Mouse (Mus musculus) heart, adult 2 months (tissue): ENCODE data around the gene Zfp276. TPM values are rescaled to one million over a fixed set of nuclear protein-coding genes. Genes with fewer than 3 reads are reported as not detected.
A peak's percentile ranks its signal among the peaks of the same experiment; 100 is the strongest.
"Not testable (repeated sequence)": the region's sequence is repeated elsewhere in the genome, so short reads cannot be mapped to it uniquely, and the experiment has no call there.

Experiments
- DNase-seq, 2 experiments: peaks; one replicate each; pipeline ENCODE4 v3.0.0; 2021
- H3K27ac ChIP-seq: fragments of 200-600 bp; 2 replicates; pipeline ENCODE4 v1.8.1; 2022
- H3K27me3 ChIP-seq: fragments of 200-500 bp; 2 replicates; pipeline ENCODE4 v1.6.1; 2012; ENCODE audit warnings: mild to moderate bottlenecking, low read length, inconsistent platforms, mixed read lengths; ENCODE audit not compliant: control insufficient read depth, insufficient read depth
- H3K36me3 ChIP-seq: fragments of 200-500 bp; 2 replicates; pipeline ENCODE4 v1.6.1; 2012; ENCODE audit warnings: low read length, inconsistent platforms; ENCODE audit not compliant: control insufficient read depth, insufficient read depth
- H3K4me1 ChIP-seq: fragments of 200-500 bp; 2 replicates; pipeline ENCODE4 v1.6.1; 2011; ENCODE audit warnings: low read length; ENCODE audit not compliant: control insufficient read depth, insufficient read depth
- H3K4me3 ChIP-seq: fragments of 200-600 bp; 2 replicates; pipeline ENCODE4 v1.8.1; 2022
- H3K79me2 ChIP-seq: fragments of 200-500 bp; replicated peaks from 2 replicates; pipeline ENCODE4 v1.6.1; 2012; ENCODE audit warnings: mild to moderate bottlenecking, inconsistent platforms, low read length, moderate library complexity, mixed read lengths; ENCODE audit not compliant: control insufficient read depth, insufficient read depth
- H3K9ac ChIP-seq: fragments of 200-500 bp; 2 replicates; pipeline ENCODE4 v1.6.1; 2012; ENCODE audit warnings: low read depth, mild to moderate bottlenecking, control low read depth, inconsistent platforms, low read length, mixed read lengths
- CTCF ChIP-seq: fragments of 200-600 bp; IDR thresholded peaks from 2 replicates; pipeline ENCODE4 v1.8.1; 2022; ENCODE audit warnings: antibody characterized with exemption, mild to moderate bottlenecking, moderate library complexity
- EP300 ChIP-seq: fragments of 200-500 bp; IDR thresholded peaks from 2 replicates; pipeline ENCODE4 v1.6.1; 2011; ENCODE audit warnings: low read depth, low read length, control low read depth; ENCODE audit not compliant: insufficient read depth
- POLR2A ChIP-seq: fragments of 200-500 bp; IDR thresholded peaks from 2 replicates; pipeline ENCODE4 v1.6.1; 2011; ENCODE audit warnings: mild to moderate bottlenecking, low read depth, low read length, control low read depth; ENCODE audit not compliant: insufficient read depth
- WGBS: fragments of 180-500 bp; shearing (Covaris S2); methylation state at CpG from one replicate; pipeline ENCODE4 v1.1.7; 2018; 5-methylcytosine and 5-hydroxymethylcytosine counted together
- intact Hi-C: fragments of 180-260 bp; cut with DNase I; formaldehyde crosslinking; loops from one replicate; pipeline ENCODE4 v1.15.1; 2025
- polyA plus RNA-seq: library from polyadenylated mRNA; depleted of rRNA; stranded (reverse); fragments of >200 nt; gene quantifications from 2 replicates; pipeline ENCODE4 v1.2.3, GENCODE M21; 2012
- total RNA-seq, 2 experiments: library from RNA; stranded (reverse); gene quantifications; 2 replicates each; pipeline ENCODE4 v1.2.3; 2021

Gene Zfp276
- total and polyA plus RNA-seq, 3 experiments, result 9.3 to 16.1 (median 11.2) TPM

DNA sequence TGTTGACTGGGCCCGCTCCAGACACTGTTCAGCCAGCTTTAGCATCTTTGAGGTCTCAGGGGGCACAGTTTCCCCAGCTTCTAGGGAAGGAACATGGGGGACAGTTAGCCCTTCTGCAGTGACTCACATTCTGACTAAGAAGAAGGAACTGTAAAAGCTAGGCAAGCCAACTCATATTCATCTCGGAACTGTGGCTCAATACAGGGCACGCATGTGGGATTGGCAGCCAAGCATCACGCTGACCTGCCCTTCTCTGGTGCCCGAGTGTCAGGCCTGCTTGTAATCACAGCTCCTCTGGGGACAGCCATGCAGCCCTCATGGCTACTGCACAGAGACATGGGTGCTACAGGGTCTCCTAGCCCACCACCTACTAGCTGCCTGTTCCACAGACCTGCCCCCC is 3.1 kb upstream of the Zfp276 start:
- Histone ChIP-seq H3K9ac (no peak overlapping the region), H3K27ac (no peak overlapping the region), H3K27me3 (no peaks in the 10 kb centered on the region), H3K79me2 (no peaks in the 10 kb centered on the region), H3K4me3 (no peak overlapping the region), H3K4me1 (peaks cover 3% of the 10 kb centered on the region), H3K36me3 (no peaks in the 10 kb centered on the region)
- TF ChIP-seq EP300 (no peak), CTCF (no peak), POLR2A (no peak)
- DNase-seq, result no peak
- intact Hi-C loops, result loop anchor here (5.0 kb wide), 1 partner anchor 121 kb away; the partner anchor contains the start of gene Tcf25
- WGBS, result 89% methylated on average over 5 of the region's 5 CpGs

DNA sequence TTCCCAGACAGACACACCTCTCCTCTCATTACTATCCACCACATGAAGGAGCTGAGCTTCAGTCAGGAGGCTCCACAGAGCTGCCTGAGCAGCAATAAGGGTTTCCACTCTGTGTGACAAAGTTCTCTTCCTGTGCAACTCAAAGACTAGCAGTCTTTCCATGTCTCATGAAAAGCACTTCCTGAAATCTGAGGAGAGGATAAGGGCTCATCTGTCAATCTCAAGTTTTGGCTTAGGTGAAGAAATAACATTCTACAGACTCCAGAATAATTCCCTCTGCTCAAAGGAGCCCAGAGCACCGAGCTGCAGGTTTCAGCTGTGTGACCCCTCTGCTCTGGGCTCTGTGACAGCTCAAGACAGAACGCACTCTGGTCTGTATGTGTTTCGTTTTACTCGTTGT is 1.1 kb upstream of the Zfp276 start:
- WGBS, result 12% methylated on average over 4 of the region's 4 CpGs
- no peaks in the 10 kb centered on the region for H3K36me3 ChIP-seq
- H3K4me1 ChIP-seq, result peaks cover 3% of the 10 kb centered on the region
- TF ChIP-seq CTCF (no peak), EP300 (no peak)
- peak overlapping the region; percentile 98 for H3K9ac ChIP-seq
- no peaks in the 10 kb centered on the region for H3K79me2 ChIP-seq
- H3K27me3 ChIP-seq, result no peaks in the 10 kb centered on the region
- intact Hi-C loops, result loop anchor here (5.0 kb wide), 1 partner anchor 119 kb away; the partner anchor contains the start of gene Tcf25
- H3K27ac ChIP-seq, result no peak overlapping the region; the same call in 1 of the 2 replicates
- no peak for DNase-seq
- peak overlapping the region; percentile 85; the same call in 1 of the 2 replicates for H3K4me3 ChIP-seq

DNA sequence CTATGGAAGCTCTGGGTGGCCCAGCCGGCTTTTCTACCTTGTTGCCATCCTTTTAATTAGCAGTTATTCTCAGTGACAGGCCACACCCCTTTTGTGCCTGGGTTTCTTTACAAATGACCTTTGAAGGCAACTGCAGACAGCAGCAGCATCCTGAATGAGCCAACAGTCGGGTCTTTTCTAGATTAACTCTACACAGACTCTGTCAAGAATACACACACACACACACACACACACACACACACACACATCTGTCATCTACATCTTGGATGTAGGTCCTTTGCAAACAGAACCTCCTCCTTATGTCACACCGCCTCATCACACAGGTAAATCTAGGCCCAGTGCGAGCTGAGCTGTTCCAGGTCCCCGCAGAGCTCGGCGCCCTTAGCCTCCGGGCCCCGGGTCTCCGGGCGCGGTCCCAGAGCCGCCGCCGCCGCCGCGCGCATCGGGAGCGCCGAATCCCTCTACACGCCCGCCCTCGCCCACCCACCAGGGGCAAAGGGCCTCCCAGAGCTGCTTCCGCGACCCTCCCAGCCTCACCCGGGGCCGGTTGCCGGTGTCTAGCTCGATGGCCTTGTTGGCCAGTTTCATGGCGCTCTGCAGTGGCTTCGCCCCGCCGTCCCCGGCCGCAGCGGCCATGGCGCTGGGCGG is 420 bp upstream of the Zfp276 start:
- TF ChIP-seq CTCF, result no peak
- no peak for TF ChIP-seq EP300
- TF ChIP-seq POLR2A, result peak; percentile 31; the same call in 1 of the 2 replicates
- under 1% methylated on average over 40 of the region's 40 CpGs for WGBS
- Histone ChIP-seq H3K79me2 (no peaks in the 10 kb centered on the region), H3K36me3 (no peaks in the 10 kb centered on the region), H3K4me1 (peaks cover 3% of the 10 kb centered on the region), H3K4me3 (peak overlapping the region; percentile 85), H3K27ac (peak overlapping the region; percentile 95), H3K27me3 (no peaks in the 10 kb centered on the region), H3K9ac (peak overlapping the region; percentile 98)
- DNase-seq, result no peak
- intact Hi-C loops, result loop anchor here (2.0 to 5.0 kb wide), 3 partner anchors 41 to 119 kb away; partner anchors contain the start of genes Chmp1a, Fanca, Spata33 and Tcf25

DNA sequence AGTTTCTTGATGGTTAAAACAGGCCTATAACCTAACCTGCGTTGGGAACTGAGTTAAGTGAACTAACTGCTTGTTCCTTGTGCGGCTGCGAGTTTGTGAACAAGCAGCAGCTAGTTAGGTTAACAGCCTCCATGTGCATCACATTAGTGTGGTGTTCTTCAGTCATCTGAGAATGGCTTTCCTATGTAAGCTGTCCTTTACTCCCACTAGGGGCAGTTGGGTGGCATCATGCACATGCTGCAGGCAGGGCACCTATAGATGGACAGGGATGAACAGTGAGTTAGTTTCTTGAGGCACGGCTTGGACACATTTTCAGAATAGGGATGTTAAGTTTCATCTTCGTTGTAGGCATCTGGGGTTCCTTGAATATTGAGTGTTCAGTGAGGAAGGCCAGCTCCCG is 1.2 kb downstream of the Zfp276 start:
- Histone ChIP-seq H3K36me3 (no peaks in the 10 kb centered on the region), H3K4me3 (peak overlapping the region; percentile 85), H3K27me3 (no peaks in the 10 kb centered on the region), H3K9ac (peak overlapping the region; percentile 95), H3K4me1 (peaks cover 3% of the 10 kb centered on the region), H3K79me2 (no peaks in the 10 kb centered on the region), H3K27ac (no peak overlapping the region; the same call in 1 of the 2 replicates)
- intact Hi-C loops, result loop anchor here (2.0 kb wide), 2 partner anchors 42 to 64 kb away; partner anchors contain the start of genes Chmp1a, Fanca and Spata33
- TF ChIP-seq EP300, result no peak
- no peak for TF ChIP-seq POLR2A
- TF ChIP-seq CTCF, result peak; percentile 22; the same call in 1 of the 2 replicates
- WGBS, result 54% methylated on average over 6 of the region's 6 CpGs
- no peak for DNase-seq

DNA sequence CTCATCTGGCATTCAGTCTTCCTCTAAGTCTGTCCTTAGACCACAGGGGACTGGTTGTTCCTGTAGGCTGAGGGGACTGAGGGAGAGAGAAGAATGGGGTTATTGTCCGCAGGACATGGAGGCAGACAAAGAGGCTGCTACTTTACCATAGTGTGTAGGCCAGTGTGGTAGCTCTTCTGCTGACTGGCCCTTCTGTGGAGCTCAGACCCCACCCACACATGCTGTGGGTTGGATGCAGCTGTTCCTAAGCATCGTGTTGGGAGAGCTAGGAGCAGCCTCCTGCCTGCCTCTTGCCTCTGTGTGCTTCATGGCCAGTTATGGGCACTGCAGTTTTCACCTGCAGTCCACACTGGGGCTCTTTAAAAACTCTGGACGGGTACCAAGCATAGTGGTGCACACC is 3.1 kb downstream of the Zfp276 start:
- DNase-seq, result no peak
- WGBS, result 81% methylated on average over 3 of the region's 3 CpGs
- no peaks in the 10 kb centered on the region for H3K36me3 ChIP-seq

DNA sequence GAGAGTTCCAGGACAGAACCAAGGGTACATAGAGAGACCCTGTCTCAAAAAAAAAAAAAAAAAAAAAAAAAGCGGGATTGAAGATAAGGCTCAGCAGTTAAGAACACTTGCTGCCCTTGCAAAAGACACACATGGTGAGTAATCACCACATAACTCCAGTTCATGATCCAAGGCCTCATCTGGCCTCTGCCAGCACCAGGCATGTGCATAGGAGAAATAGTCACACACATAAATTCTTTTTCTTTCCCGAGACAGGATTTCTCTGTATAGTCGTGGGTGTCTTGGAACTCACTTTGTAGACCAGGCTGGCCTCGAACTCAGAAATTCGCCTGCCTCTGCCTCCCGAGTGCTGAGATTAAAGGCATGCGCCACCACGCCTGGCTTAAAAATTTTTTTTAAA is 3.6 kb downstream of the Zfp276 start:
- 88% methylated on average over 8 of the region's 8 CpGs for WGBS
- H3K79me2 ChIP-seq, H3K4me3 ChIP-seq, H3K4me1 ChIP-seq, H3K36me3 ChIP-seq, H3K27ac ChIP-seq, H3K9ac ChIP-seq, DNase-seq, intact Hi-C loops, H3K27me3 ChIP-seq: not testable (repeated sequence)

More for the DNA sequence above, 3.1 kb downstream of the Zfp276 start:
- H3K79me2 ChIP-seq, result no peaks in the 10 kb centered on the region
- no peak overlapping the region for H3K9ac ChIP-seq
- H3K4me3 ChIP-seq, result no peak overlapping the region
- intact Hi-C loops, result no loop called here
- TF ChIP-seq POLR2A (no peak), EP300 (no peak), CTCF (no peak)
- no peaks in the 10 kb centered on the region for H3K27me3 ChIP-seq
- no peak overlapping the region for H3K27ac ChIP-seq
- peaks cover 3% of the 10 kb centered on the region for H3K4me1 ChIP-seq
